Mouse (Mus musculus): ENCODE data around the gene Epsti1. TPM values are rescaled to one million over a fixed set of nuclear protein-coding genes. Genes with fewer than 3 reads are reported as not detected.

Epsti1 gene
- polyA plus RNA-seq, 1 experiment from 2014 or later = 0.23 TPM

DNA sequence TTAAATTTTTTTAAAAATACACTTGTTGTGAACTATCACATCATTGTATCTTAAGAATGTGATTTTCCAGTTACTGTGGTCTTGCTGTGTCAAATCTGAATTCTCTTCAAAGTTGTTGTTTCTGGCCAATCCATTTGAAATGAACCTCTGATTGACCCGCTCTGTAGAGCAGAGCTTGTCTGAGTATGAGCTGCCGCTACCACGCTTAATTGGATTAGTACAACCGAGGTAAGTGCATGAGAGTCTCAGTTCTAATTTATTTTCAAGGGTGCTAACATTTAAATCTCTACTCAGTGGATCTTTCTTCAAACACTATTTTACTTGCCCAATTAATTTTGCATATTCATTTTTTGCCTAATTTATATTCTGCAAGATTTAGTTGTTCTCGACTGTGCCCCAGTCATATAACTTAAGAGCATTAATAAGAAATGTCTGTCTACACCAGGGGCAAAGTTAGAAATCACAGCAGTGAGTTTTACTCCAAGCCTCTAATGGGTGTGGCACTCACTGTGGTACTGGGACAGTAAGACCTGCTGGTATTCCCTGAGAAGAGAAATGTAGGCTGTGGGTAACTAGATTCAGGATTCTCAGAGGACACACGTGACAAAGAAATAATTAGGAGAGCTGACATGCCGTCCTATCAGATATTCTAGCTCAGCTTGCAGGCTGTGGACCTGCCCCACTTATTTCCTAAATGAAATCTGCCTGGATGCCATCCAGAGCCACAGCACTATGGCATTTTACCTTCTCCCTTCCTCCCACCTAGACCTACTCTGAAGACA, 111.7 kb downstream of the Epsti1 start:
- 75% methylated on average over 7 of the region's 7 CpGs for WGBS
- no peak overlapping the region for H3K27ac ChIP-seq (replicated peaks)

DNA sequence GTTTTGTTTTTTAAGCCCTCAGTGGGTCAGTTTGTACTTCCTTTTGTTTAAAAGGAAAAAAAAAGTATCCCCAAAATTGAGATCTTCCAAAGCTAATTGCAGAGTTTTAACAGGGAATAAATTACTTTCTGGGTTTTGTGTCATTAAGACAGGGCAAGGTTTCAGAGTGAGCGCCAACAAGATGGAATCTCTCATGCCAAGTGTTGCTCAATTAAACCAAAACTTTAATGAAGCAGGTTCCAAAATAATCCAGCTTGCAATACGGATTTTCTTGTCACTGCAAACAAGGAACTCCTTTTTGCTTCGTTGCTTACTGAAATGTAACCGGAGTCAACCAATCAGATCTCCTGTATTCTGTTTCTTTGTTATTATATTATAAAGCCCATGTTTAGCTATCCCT, 112.4 kb downstream of the Epsti1 start:
- 81% methylated on average over 4 of the region's 4 CpGs for WGBS
- H3K9me3 ChIP-seq = no peaks in the 10 kb centered on the region
- no peak for ATAC-seq (ENCODE audit: extremely low read depth, insufficient number of reproducible peaks, low FRiP score, low TSS enrichment)

More for the DNA sequence above, 111.7 kb downstream of the Epsti1 start:
- no peaks in the 10 kb centered on the region for H3K36me3 ChIP-seq
- no peak overlapping the region for H3K9ac ChIP-seq
- H3K4me2 ChIP-seq = no peak overlapping the region
- ATAC-seq (ENCODE audit: extremely low read depth, insufficient number of reproducible peaks, low FRiP score, low TSS enrichment) = no peak
- H3K4me1 ChIP-seq = no peaks in the 10 kb centered on the region
- no peak overlapping the region for H3K4me3 ChIP-seq
- H3K9me3 ChIP-seq = no peaks in the 10 kb centered on the region
- no peaks in the 10 kb centered on the region for H3K27me3 ChIP-seq (replicated peaks)

DNA sequence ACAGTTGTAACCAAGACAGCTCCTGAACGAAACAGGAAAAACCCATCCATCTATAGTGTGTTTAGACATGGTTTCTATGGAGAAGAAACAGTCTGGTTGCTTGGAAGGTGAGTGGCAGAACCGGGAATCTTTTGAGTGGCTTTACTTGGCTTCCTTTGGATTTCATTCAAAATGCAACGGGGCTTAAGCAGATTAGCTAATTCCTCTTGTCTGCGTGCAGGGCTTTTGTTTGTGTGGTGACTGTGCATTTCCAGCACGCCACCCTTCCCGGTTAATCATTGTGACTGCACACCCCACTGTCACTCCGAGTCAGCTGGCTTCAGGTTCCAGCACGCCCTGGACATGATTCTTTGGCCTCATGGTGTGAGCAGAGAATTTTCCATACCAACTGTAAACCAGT, 115.9 kb downstream of the Epsti1 start:
- Histone ChIP-seq H3K9me3 (no peaks in the 10 kb centered on the region), H3K4me2 (no peak overlapping the region), H3K36me3 (no peaks in the 10 kb centered on the region), H3K4me1 (no peaks in the 10 kb centered on the region), H3K4me3 (no peak overlapping the region), H3K27me3 (replicated peaks) (no peaks in the 10 kb centered on the region), H3K27ac (replicated peaks) (no peak overlapping the region), H3K9ac (no peak overlapping the region)
- WGBS = 53% methylated on average over 8 of the region's 8 CpGs
- ATAC-seq (ENCODE audit: extremely low read depth, insufficient number of reproducible peaks, low FRiP score, low TSS enrichment) = no peak

More for the DNA sequence above, 112.4 kb downstream of the Epsti1 start:
- H3K36me3 ChIP-seq = no peaks in the 10 kb centered on the region
- no peak overlapping the region for H3K4me2 ChIP-seq
- H3K9ac ChIP-seq = no peak overlapping the region
- H3K27ac ChIP-seq (replicated peaks) = no peak overlapping the region
- H3K4me3 ChIP-seq = no peak overlapping the region
- H3K4me1 ChIP-seq = no peaks in the 10 kb centered on the region
- no peaks in the 10 kb centered on the region for H3K27me3 ChIP-seq (replicated peaks)

DNA sequence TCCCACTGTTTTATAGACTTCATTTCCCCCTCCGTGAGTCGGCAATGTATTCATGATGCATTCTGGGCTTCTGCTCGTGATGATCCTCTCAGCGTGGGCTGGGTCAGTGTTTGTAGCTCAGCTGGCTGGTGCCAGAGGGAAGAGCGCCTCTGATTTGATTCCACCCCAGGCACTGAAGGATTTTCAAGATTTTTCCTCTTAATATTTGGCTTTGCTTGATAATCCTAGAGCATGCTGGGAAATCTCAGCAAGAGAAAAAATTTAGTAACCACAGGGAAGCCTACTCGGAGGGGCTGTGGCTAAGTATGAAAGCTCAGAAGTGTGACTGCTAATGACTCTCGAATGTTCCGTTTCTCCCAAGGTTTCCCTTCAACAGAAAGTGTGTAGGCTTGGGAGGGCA, 134.8 kb downstream of the Epsti1 start:
- Histone ChIP-seq H3K4me1 (no peaks in the 10 kb centered on the region), H3K9ac (no peak overlapping the region), H3K4me2 (no peak overlapping the region), H3K36me3 (no peaks in the 10 kb centered on the region), H3K27me3 (replicated peaks) (no peaks in the 10 kb centered on the region), H3K9me3 (no peaks in the 10 kb centered on the region), H3K27ac (replicated peaks) (no peak overlapping the region), H3K4me3 (no peak overlapping the region)
- no peak for ATAC-seq (ENCODE audit: extremely low read depth, insufficient number of reproducible peaks, low FRiP score, low TSS enrichment)
- 78% methylated on average over 8 of the region's 8 CpGs for WGBS

DNA sequence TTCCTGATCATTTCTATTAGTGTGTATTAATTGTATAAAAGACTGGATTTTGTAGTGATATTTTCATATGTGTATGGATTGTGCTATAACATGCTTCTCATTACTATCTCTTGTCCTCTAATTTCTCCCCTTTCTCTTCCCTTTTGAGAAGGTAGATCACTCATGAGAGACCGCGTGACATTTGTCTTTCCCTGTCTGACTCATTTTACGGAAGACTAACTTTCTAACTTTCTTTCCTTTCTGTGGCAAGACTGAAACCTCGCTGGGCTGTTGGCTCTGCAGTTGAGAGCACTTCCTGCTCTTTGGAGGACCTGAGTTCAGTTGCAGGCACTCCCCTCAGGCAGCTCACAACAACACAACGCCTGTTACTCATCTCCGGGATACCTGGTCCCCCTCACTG, 136.6 kb downstream of the Epsti1 start:
- no peak overlapping the region for H3K27ac ChIP-seq (replicated peaks)
- no peak overlapping the region for H3K4me3 ChIP-seq
- no peaks in the 10 kb centered on the region for H3K9me3 ChIP-seq
- no peak overlapping the region for H3K4me2 ChIP-seq
- H3K9ac ChIP-seq = no peak overlapping the region
- no peaks in the 10 kb centered on the region for H3K36me3 ChIP-seq
- H3K4me1 ChIP-seq = no peaks in the 10 kb centered on the region
- ATAC-seq (ENCODE audit: extremely low read depth, insufficient number of reproducible peaks, low FRiP score, low TSS enrichment) = no peak
- H3K27me3 ChIP-seq (replicated peaks) = no peaks in the 10 kb centered on the region
- 86% methylated on average over 6 of the region's 6 CpGs for WGBS

DNA sequence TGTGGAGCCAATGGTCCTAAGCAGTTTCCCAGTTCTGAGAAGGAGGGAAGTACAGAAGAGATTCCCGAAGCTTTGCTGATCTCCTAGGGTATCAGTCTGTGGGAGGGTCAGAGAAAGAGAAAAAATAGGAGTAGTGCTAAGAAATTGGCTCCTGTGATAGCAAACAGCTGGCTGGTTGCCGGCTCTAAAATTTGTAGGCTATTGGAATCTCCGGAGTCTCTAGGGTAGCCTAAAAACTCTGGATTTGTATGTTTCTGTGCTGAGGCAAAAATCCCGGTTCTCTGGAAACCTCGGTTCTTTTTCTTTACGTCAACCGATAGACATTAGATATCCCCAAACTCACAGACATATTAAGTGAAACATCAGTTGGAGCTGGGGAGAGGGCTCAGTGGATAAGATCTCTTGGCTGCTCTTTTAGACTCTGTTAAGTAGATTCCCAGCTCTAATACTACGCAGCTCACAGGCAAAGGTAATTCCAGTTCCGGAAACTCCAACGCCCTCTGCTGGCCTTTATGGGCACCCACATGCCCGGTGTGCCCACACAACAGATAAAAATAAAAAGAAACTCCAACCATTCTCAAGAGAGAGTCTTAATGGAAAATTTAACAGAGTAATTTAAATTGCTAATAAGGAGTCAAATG, 138.0 kb downstream of the Epsti1 start:
- WGBS = 72% methylated on average over 11 of the region's 11 CpGs
- Histone ChIP-seq H3K4me1 (no peaks in the 10 kb centered on the region), H3K4me3 (no peak overlapping the region), H3K27ac (replicated peaks) (no peak overlapping the region), H3K4me2 (no peak overlapping the region), H3K9me3 (no peaks in the 10 kb centered on the region), H3K27me3 (replicated peaks) (no peaks in the 10 kb centered on the region), H3K9ac (no peak overlapping the region), H3K36me3 (no peaks in the 10 kb centered on the region)
- ATAC-seq (ENCODE audit: extremely low read depth, insufficient number of reproducible peaks, low FRiP score, low TSS enrichment) = no peak

DNA sequence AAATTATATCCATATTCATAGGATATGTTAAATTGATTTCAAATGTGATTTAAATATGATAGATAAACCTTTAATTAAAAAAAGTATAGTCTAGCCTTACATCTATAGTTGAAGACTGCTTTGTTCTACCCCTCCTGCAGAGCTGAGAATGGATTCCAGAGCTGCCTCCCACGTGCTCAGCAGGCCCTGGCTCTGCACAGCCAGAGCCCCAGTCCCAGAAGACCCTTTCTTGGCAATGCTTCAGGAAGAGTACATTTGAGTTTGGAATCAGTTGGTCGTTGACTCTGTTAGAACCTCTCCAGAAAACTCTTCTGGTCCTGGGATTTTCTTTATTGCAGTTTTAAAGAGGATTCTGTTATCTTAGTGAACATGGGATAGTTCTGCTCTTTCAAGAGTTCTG, 139.0 kb downstream of the Epsti1 start:
- no peaks in the 10 kb centered on the region for H3K36me3 ChIP-seq
- ATAC-seq (ENCODE audit: extremely low read depth, insufficient number of reproducible peaks, low FRiP score, low TSS enrichment) = no peak
- 38% methylated on average over 2 of the region's 2 CpGs for WGBS

DNA sequence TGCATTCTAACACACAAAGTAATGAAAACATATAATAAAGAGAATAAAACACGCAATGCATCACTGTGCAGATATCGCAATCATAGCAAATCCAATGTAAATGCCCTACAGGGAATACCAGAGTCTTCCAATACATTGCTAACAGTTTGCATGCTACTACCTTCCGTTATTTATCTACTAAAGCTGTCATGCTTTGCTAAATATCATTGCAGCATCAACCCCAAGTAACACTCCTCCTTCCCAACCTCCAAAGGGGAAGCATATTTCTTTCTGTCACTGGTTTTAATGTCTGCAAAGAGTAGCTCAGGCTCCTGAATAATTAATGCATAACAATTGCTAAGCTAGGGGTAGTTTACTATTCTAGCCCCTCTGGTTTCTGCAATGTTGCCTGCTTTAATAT, 144.2 kb downstream of the Epsti1 start:
- H3K4me1 ChIP-seq = no peaks in the 10 kb centered on the region
- 76% methylated on average over 3 of the region's 3 CpGs for WGBS
- no peak for ATAC-seq (ENCODE audit: extremely low read depth, insufficient number of reproducible peaks, low FRiP score, low TSS enrichment)

More for the DNA sequence above, 139.0 kb downstream of the Epsti1 start:
- Histone ChIP-seq H3K4me2 (no peak overlapping the region), H3K27me3 (replicated peaks) (no peaks in the 10 kb centered on the region), H3K9me3 (no peaks in the 10 kb centered on the region), H3K4me1 (no peaks in the 10 kb centered on the region), H3K4me3 (no peak overlapping the region), H3K27ac (replicated peaks) (no peak overlapping the region), H3K9ac (no peak overlapping the region)

DNA sequence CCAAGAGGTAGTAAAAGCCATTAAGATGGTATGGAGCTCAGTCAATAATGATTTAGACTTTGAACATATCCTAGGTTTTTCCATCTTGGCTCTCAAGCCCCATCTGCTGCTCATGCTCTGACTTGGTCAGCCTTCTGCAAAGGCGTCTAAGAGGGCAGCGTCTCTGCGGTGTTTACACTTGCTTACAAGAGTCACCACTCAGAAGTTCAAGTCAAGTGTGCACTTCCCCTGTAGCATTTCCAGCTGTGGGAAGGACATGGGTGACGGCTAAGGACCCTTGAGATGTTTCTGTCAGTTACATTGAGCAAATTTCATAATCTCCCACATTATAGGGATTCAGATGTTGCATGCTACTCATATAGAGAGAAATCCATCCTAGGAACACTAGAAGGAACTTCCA, 144.6 kb downstream of the Epsti1 start:
- Histone ChIP-seq H3K9me3 (no peaks in the 10 kb centered on the region), H3K9ac (no peak overlapping the region), H3K27ac (replicated peaks) (no peak overlapping the region), H3K36me3 (no peaks in the 10 kb centered on the region), H3K27me3 (replicated peaks) (no peaks in the 10 kb centered on the region), H3K4me1 (no peaks in the 10 kb centered on the region), H3K4me2 (no peak overlapping the region), H3K4me3 (no peak overlapping the region)
- ATAC-seq (ENCODE audit: extremely low read depth, insufficient number of reproducible peaks, low FRiP score, low TSS enrichment) = no peak
- WGBS = 70% methylated on average over 4 of the region's 4 CpGs

More for the DNA sequence above, 144.2 kb downstream of the Epsti1 start:
- Histone ChIP-seq H3K36me3 (no peaks in the 10 kb centered on the region), H3K27me3 (replicated peaks) (no peaks in the 10 kb centered on the region), H3K27ac (replicated peaks) (no peak overlapping the region), H3K4me2 (no peak overlapping the region), H3K4me3 (no peak overlapping the region), H3K9me3 (no peaks in the 10 kb centered on the region), H3K9ac (no peak overlapping the region)

Other genes starting within 250 kb of the Epsti1 start
- 122 and 154 TPM in 2 replicates for gene Dnajc15, start 29.1 kb upstream of the Epsti1 start, polyA plus RNA-seq (2015; fragmentation: Nextera tagmentation; extraction: Ambion mirVana)
- not detected in 2 replicates for gene Fam216b, start 184.8 kb downstream of the Epsti1 start, polyA plus RNA-seq (2015; fragmentation: Nextera tagmentation; extraction: Ambion mirVana)

Data from heart, embryonic 13.5 days (tissue).